Mouse (Mus musculus) heart, adult 10 weeks (tissue): ENCODE data around the gene Dbx2. TPM values are rescaled to one million over a fixed set of nuclear protein-coding genes. Genes with fewer than 3 reads are reported as not detected.

Experiments used
- polyA plus RNA-seq: library from polyadenylated mRNA; stranded (reverse); fragments of 350-450 nt; fragmentation: Illumina TruSeq; extraction: RNeasy Lipid Tissue Mini Kit (QIAGEN cat#74804); gene quantifications from one replicate; pipeline ENCODE4 v1.2.3, GENCODE M21; 2014; ENCODE audit warnings: low read depth, low replicate concordance

The Dbx2 gene
- not detected for polyA plus RNA-seq

DNA sequence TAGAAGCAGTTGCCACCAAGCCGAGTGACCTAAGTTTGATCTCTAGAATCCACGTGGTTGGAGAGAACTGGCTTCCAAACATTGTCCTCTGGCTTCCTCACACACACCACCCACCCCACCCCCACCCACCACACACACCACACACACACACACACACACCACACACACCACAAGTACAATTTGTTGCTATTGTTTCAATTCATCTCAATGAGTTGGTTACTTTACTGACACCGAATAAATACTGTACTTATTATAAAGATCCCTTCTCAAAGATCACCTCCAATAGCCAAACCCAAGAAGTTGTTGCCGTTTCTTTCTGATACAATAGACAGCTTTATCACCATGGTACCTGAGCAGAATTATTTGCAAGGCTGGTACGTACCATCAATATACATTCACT, at the start of gene Dbx2:
TSS of gene Dbx2 (minus strand) at position 101 of the 400 bp plus-strand sequence.

Other genes starting within 250 kb of the Dbx2 start
- gene Nell2, start 127.4 kb downstream of the Dbx2 start, polyA plus RNA-seq: not detected
- gene Ano6, start 134.9 kb upstream of the Dbx2 start, polyA plus RNA-seq: 15.5 TPM